Mouse (Mus musculus): ENCODE data around the gene Cyp26c1. TPM values are rescaled to one million over a fixed set of nuclear protein-coding genes. Genes with fewer than 3 reads are reported as not detected.

The Cyp26c1 gene
- polyA plus RNA-seq, 1 experiment from 2014 or later: 0.31 TPM

DNA sequence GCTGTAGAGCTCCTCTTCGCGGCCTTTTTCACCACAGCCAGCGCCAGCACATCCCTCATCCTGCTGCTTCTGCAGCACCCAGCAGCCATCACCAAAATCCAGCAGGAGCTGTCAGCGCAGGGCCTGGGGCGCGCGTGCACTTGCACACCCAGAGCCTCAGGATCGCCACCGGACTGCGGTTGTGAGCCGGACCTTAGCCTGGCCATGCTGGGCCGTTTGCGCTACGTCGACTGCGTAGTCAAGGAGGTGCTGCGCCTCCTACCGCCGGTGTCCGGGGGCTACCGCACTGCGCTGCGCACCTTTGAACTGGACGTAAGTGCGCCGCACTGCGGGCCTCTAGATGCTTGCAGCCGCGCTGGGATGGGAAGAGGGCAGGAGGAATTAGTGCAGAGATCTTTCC is 5.3 kb downstream of the Cyp26c1 start:
- Histone ChIP-seq H3K27ac (no peak overlapping the region), H3K4me3 (peak overlapping the region; percentile 34), H3K27me3 (ENCODE audit: poor library complexity, severe bottlenecking) (peaks cover 100% of the 10 kb centered on the region), H3K9me3 (no peaks in the 10 kb centered on the region), H3K4me1 (peaks cover 49% of the 10 kb centered on the region), H3K36me3 (replicated peaks) (no peaks in the 10 kb centered on the region)
- 2% methylated on average over 29 of the region's 29 CpGs for WGBS
- peak; percentile 60 for DNase-seq (ENCODE audit: extremely low spot score, low spot score)

DNA sequence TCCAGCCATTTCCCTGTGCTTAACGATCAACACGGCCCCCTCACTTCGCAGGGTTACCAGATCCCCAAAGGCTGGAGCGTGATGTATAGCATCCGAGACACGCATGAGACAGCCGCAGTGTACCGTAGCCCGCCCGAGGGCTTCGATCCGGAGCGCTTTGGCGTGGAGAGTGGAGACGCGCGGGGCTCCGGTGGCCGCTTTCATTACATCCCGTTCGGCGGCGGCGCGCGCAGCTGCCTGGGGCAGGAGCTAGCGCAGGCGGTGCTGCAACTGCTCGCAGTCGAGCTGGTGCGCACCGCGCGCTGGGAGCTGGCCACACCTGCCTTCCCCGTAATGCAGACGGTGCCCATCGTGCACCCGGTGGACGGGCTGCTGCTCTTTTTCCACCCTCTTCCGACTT is 7.5 kb downstream of the Cyp26c1 start:
- H3K4me1 ChIP-seq: peaks cover 51% of the 10 kb centered on the region
- H3K27ac ChIP-seq: no peak overlapping the region
- peak overlapping the region; percentile 47 for H3K4me3 ChIP-seq
- peaks cover 100% of the 10 kb centered on the region for H3K27me3 ChIP-seq (ENCODE audit: poor library complexity, severe bottlenecking)
- H3K9me3 ChIP-seq: no peaks in the 10 kb centered on the region
- no peaks in the 10 kb centered on the region for H3K36me3 ChIP-seq (replicated peaks)
- DNase-seq (ENCODE audit: extremely low spot score, low spot score): peak; percentile 65
- under 1% methylated on average over 40 of the region's 40 CpGs for WGBS

DNA sequence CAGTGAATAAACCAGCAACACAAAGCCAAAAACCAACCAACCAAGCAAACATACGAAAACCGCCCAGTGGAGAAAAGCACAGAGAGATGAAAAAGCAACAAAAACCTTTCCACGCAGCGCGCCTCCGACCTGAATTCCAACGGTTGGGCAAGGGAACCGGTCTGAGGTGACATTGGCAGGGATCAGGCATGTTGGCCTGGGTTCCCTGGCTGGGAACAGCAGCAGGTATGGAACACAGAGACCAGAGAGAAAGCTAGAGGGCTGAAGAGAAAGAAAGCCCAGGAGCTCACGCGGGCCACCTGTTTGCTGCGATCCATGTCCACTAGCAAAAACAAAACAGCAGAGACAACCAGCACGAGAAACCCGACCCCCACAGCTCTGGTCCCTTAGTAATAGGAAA is 9.8 kb downstream of the Cyp26c1 start:
- WGBS: 29% methylated on average over 13 of the region's 13 CpGs
- H3K4me3 ChIP-seq: no peak overlapping the region; the same call in 1 of the 2 replicates
- peaks cover 100% of the 10 kb centered on the region for H3K27me3 ChIP-seq (ENCODE audit: poor library complexity, severe bottlenecking)
- H3K9me3 ChIP-seq: no peaks in the 10 kb centered on the region
- no peak for DNase-seq (ENCODE audit: extremely low spot score, low spot score)
- peaks cover 65% of the 10 kb centered on the region for H3K4me1 ChIP-seq
- no peaks in the 10 kb centered on the region for H3K36me3 ChIP-seq (replicated peaks)
- no peak overlapping the region for H3K27ac ChIP-seq

DNA sequence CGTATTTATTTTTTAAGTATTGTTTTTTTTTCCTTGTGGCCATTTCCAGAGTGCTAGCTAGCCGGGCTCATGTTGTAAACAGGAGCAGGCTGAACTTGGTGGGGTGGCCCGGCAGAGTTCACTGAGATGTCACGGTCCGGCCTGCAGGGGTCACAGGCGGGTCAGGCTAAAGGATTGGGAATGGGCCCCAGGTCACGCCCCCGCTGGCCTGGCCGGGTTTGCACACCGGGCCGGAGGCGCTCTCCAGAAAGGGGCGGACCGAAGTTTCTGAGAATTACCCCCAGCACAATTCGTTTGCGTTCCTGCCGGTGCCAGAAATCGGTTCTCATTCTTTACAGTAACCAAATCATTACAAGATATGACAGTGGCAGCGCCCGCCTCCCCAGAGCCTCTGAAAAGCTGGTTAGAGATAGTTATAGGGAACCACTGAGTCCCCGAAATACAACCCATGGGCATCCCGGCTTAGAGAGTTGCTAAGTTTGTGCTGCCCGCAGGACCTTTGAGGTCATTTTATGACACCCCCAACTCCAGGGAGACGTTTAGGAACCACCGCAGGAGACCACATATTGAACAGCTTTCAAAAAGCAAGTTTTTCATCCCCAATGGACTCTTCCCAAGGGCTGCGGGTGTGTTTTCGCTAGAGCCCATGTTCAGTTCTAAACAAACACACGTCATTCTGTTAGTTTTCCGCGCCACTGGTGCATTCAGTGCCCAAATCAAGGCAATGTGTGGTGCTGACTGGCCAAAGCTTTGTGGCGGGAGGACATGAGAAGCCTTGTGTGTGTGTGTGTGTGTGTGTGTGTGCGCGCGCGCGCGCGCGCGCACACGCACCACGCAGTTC is 10.6 kb downstream of the Cyp26c1 start:
- Histone ChIP-seq H3K27me3 (ENCODE audit: poor library complexity, severe bottlenecking) (peaks cover 100% of the 10 kb centered on the region), H3K27ac (no peak overlapping the region), H3K36me3 (replicated peaks) (no peaks in the 10 kb centered on the region), H3K4me1 (peaks cover 59% of the 10 kb centered on the region), H3K9me3 (no peaks in the 10 kb centered on the region), H3K4me3 (peak overlapping the region; percentile 47)
- DNase-seq (ENCODE audit: extremely low spot score, low spot score): peak; percentile 47
- WGBS: 3% methylated on average over 42 of the region's 42 CpGs

DNA sequence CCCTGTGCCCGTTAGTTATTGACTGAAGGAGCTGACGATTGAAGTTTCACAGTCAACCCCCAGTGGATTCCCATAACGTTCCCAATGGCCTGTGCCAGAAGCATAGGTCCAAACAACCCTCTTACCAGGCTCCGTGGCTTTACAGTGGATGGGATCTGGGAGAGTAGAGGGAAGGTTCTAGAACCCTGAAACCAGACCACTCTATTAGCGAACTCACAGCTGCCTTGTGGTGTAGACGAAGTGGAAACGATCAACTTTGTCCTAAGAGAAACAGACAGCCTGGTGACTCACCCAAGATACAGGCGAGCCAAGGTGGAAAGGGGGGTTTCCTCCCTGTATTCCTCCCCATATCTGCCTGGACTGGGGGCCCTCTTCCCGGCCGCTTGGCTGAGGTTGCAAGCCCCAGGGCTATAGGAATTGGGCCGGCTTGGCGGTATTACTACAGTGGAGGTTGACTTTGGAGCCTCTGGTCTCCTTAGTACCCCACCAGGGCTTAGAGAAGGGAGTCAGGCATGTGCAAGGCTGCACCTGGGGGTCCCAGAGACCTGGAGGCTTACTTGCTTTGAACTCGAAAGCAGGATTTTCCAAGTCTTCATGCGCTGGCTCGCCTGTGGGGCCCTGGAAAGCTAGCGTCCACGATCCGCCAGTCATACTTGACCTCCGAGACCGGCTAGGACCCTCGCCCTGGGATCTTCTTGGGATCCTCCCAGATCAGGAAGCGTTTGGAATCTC is 11.4 kb downstream of the Cyp26c1 start:
- Histone ChIP-seq H3K27me3 (ENCODE audit: poor library complexity, severe bottlenecking) (peaks cover 100% of the 10 kb centered on the region), H3K4me1 (peaks cover 57% of the 10 kb centered on the region), H3K4me3 (peak overlapping the region; percentile 47), H3K9me3 (no peaks in the 10 kb centered on the region), H3K36me3 (replicated peaks) (no peaks in the 10 kb centered on the region), H3K27ac (no peak overlapping the region)
- DNase-seq (ENCODE audit: extremely low spot score, low spot score): no peak
- 3% methylated on average over 22 of the region's 22 CpGs for WGBS

DNA sequence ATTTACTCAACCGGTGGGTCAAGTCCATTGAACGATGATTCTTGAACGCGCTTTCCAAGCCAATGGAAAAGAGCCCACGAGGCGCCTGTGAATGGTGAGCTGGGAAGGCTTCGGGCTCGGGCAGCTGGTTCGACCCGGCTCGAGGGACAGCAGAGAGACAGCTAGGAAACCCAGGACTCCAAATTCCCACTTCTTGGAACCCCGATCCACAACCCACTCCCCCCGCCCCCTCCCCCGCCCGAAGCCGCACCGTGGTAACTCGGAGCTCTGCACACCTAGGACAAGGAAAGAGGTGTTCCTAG is 11.9 kb downstream of the Cyp26c1 start:
- H3K9me3 ChIP-seq: no peaks in the 10 kb centered on the region
- no peaks in the 10 kb centered on the region for H3K36me3 ChIP-seq (replicated peaks)
- H3K4me3 ChIP-seq: peak overlapping the region; percentile 47
- H3K27ac ChIP-seq: no peak overlapping the region
- under 1% methylated on average over 18 of the region's 18 CpGs for WGBS
- H3K4me1 ChIP-seq: peaks cover 55% of the 10 kb centered on the region
- no peak for DNase-seq (ENCODE audit: extremely low spot score, low spot score)
- H3K27me3 ChIP-seq (ENCODE audit: poor library complexity, severe bottlenecking): peaks cover 100% of the 10 kb centered on the region

DNA sequence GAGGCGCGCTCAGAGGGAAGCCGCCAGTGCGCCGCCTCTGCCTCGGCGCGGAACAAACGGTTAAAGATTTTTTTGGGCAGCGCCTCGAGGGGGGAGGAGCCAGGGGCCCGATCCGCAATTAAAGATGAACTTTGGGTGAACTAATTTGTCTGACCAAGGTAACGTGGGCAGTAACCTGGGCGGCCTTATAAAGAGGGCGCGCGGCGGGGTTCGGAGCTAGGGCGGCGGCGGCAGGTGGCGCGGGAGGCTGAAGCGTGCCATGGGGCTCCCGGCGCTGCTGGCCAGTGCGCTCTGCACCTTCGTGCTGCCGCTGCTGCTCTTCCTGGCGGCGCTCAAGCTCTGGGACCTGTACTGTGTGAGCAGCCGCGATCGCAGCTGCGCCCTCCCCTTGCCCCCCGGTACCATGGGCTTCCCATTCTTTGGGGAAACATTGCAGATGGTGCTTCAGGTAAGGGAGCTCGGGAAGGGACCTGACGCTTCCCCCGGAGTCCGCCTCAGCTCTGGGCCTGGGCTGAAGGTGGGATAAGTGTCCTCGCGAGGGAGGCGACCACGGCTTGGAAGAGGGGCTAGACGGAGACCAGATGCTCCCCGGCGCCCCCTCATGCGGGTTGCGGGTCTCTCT is 12.4 kb downstream of the Cyp26c1 start, which contains the start of gene Cyp26a1:
Cyp26a1 (plus strand) TSS at position 148 of the 622 bp plus-strand sequence.
- H3K27me3 ChIP-seq (ENCODE audit: poor library complexity, severe bottlenecking): peaks cover 100% of the 10 kb centered on the region
- H3K36me3 ChIP-seq (replicated peaks): no peaks in the 10 kb centered on the region
- peaks cover 51% of the 10 kb centered on the region for H3K4me1 ChIP-seq
- DNase-seq (ENCODE audit: extremely low spot score, low spot score): peak; percentile 39
- no peaks in the 10 kb centered on the region for H3K9me3 ChIP-seq
- under 1% methylated on average over 51 of the region's 51 CpGs for WGBS
- H3K27ac ChIP-seq: no peak within 1 kb of the TSS; the same call in 1 of the 2 replicates
- peak within 1 kb of the TSS; percentile 47 for H3K4me3 ChIP-seq

DNA sequence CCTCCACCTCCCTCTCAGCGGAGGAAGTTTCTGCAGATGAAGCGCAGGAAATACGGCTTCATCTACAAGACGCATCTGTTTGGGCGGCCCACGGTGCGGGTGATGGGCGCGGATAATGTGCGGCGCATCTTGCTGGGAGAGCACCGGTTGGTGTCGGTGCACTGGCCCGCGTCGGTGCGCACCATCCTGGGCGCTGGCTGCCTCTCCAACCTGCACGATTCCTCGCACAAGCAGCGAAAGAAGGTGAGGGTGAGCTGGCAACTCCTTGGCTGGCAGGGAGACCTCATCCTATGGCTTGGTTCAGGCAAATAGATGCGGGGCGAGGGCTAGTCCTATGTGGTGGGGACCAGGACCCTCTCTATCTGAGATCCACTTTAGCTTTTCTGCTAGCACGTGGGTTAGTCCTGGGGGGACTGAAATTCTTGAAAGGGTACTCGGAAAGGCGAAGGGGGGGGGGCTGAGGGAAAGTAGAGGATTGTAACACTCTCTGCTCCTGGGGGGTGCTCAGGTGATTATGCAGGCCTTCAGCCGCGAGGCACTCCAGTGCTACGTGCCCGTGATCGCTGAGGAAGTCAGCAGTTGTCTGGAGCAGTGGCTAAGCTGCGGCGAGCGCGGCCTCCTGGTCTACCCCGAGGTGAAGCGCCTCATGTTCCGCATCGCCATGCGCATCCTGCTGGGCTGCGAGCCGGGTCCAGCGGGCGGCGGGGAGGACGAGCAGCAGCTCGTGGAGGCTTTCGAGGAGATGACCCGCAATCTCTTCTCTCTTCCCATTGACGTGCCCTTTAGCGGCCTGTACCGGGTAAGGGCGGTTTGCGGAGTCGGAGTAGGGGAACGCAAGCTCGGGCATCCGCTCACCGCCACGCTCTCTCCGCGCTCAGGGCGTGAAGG is 13.1 kb downstream of the Cyp26c1 start:
- H3K9me3 ChIP-seq: no peaks in the 10 kb centered on the region
- no peak overlapping the region; the same call in 1 of the 2 replicates for H3K27ac ChIP-seq
- peak overlapping the region; percentile 47 for H3K4me3 ChIP-seq
- peaks cover 100% of the 10 kb centered on the region for H3K27me3 ChIP-seq (ENCODE audit: poor library complexity, severe bottlenecking)
- DNase-seq (ENCODE audit: extremely low spot score, low spot score): peak; percentile 35
- no peaks in the 10 kb centered on the region for H3K36me3 ChIP-seq (replicated peaks)
- under 1% methylated on average over 63 of the region's 63 CpGs for WGBS
- H3K4me1 ChIP-seq: peaks cover 43% of the 10 kb centered on the region

DNA sequence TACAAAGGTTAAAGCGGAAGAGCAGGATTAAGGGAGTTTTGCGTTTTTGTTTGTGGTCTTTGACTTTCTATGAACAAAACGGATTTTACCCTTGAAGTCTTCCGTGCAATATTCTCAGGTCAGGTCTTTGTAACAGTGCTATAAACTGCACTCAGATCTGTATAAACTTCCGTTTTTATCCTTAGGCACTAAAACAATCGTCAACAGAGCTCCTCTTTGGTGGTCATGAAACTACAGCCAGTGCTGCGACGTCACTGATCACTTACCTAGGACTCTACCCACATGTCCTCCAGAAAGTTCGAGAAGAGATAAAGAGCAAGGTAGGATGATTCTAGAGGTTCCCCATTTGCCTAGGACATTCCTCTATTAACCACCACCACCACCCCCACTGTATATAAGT is 14.3 kb downstream of the Cyp26c1 start:
- Histone ChIP-seq H3K36me3 (replicated peaks) (no peaks in the 10 kb centered on the region), H3K27me3 (ENCODE audit: poor library complexity, severe bottlenecking) (peaks cover 100% of the 10 kb centered on the region), H3K4me3 (no peak overlapping the region), H3K9me3 (no peaks in the 10 kb centered on the region), H3K27ac (no peak overlapping the region), H3K4me1 (peaks cover 43% of the 10 kb centered on the region)
- 20% methylated on average over 9 of the region's 9 CpGs for WGBS
- no peak for DNase-seq (ENCODE audit: extremely low spot score, low spot score)

DNA sequence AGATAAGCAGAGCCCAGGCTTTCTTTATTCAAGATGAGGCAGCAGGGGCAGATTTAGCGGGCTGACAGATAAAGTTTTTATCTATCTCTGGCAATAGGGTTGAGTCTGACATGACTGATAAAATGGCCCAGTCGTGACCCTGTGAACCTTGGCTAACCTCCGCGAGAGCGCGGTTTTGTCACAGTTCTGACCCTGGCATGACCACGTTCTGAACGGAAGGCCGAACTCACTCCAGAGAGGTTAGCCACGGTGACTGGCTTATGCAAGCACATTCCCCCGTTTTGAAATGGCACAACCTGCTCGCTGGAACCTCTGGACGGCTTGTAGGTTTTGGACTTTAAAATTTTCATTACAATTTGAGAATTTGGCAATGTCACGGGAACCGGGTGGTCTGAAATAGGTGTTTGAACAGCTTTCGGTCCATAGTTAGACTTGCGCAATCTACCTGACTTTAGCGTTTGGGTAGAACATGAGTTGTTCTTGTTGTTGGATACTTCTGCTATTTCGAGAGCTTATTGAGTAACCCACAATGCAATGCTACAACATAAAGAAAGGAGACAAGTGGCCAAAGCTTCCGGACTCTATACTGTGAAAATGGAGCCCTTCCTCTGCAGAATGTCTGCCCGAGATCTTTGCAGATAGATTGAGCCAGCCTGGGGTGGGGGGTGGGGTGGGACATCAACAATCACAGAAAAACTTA is 17.1 kb downstream of the Cyp26c1 start:
- WGBS: 79% methylated on average over 21 of the region's 21 CpGs
- Histone ChIP-seq H3K27ac (no peak overlapping the region), H3K4me1 (peaks cover 18% of the 10 kb centered on the region), H3K4me3 (no peak overlapping the region), H3K36me3 (replicated peaks) (no peaks in the 10 kb centered on the region), H3K9me3 (no peaks in the 10 kb centered on the region), H3K27me3 (ENCODE audit: poor library complexity, severe bottlenecking) (peaks cover 97% of the 10 kb centered on the region)
- DNase-seq (ENCODE audit: extremely low spot score, low spot score): no peak

DNA sequence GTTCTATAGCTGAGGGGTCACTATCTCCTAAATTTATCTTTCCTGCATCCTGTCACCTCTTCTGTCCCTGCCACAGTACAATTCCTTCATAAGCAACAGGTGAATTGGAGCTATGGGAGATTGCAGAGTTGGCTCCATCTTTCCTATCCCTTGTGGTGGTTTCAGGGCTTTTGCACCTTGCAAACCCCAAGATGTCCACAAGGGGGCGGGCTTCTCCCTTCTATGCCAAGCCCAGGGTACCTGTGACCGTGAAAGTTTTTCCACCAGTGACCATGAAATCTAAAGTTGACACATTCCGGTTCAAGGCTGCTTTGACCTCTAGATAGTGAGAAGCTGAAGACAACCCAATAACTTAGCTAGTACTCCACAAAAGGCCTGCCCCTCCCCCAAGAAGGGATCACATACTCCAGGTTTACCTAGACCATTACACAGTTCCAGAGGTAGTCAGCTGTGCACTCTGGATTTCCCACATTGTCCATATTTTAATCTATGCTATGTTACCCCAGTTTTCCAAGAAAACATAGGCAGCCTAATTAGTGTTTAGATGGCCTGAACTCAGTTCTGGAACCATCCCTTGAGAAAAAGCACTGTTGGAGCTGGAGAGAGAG is 18.6 kb downstream of the Cyp26c1 start:
- Histone ChIP-seq H3K27me3 (ENCODE audit: poor library complexity, severe bottlenecking) (peaks cover 88% of the 10 kb centered on the region), H3K9me3 (no peaks in the 10 kb centered on the region), H3K4me1 (peaks cover 3% of the 10 kb centered on the region), H3K4me3 (no peak overlapping the region), H3K27ac (no peak overlapping the region), H3K36me3 (replicated peaks) (no peaks in the 10 kb centered on the region)
- 19% methylated on average over 3 of the region's 3 CpGs for WGBS
- DNase-seq (ENCODE audit: extremely low spot score, low spot score): peak; percentile 77

All from forebrain, embryonic 10.5 days (tissue).